Mouse (Mus musculus) megakaryocyte, adult 5-6 weeks (primary cell): Measurements from ENCODE around the gene Pnpla7. TPM values are rescaled to one million over a fixed set of nuclear protein-coding genes. Genes with fewer than 3 reads are reported as not detected.
A peak's percentile ranks its signal among the peaks of the same experiment; 100 is the strongest.

Experiments
- ATAC-seq: 2 replicates; pipeline ENCODE4 v1.8.0; 2016; ENCODE audit warnings: mild to moderate bottlenecking, inconsistent platforms; ENCODE audit not compliant: poor library complexity, severe bottlenecking
- total RNA-seq, 2 experiments: library from RNA; stranded (forward) in 1 of 2; stranded (reverse) in 1 of 2; fragments of 153-499, 151-499 nt in 1 of 2; fragments of 221-1000, 200-1000 nt in 1 of 2; gene quantifications; 2 replicates each; pipeline versions ENCODE4 v1.2.3 to v1.2.4; 2015 to 2017

Gene Pnpla7
- total RNA-seq (2015): 43.7 and 55.6 TPM in 2 replicates
- total RNA-seq (2017): 38.3 and 38.5 TPM in 2 replicates

DNA sequence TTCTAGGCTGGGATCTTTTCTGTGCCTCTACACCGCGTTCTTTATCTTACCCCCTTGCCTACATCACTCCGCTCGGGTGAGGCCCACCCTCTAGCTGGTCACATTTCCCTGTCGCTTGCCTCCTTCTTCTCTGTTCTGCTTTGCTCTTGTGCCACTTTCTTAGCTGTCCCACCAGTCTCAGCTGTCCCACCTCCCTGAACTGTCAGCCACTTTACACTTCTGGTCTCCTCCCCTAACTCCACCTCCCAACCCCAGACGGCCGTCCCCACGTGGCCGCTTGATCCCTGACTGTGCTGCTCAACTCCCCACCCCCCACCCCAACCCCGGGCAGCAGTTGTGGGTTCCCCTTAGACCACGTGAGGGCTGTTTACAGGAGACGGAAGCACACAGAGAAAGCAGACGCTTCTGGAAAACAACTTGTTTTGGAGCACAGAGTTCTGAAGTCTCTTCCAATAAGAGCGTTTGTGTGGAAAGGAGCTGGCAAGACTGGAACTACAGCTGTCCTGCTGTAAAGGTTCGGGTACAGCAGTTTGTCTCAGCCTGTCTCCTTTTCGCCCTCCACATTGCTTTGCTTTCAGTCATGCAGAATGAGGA is at the start of gene Pnpla7:
Gene Pnpla7, plus strand, starts transcription at position 330 of the 594 bp plus-strand sequence.
- peak; percentile 63 for ATAC-seq

DNA sequence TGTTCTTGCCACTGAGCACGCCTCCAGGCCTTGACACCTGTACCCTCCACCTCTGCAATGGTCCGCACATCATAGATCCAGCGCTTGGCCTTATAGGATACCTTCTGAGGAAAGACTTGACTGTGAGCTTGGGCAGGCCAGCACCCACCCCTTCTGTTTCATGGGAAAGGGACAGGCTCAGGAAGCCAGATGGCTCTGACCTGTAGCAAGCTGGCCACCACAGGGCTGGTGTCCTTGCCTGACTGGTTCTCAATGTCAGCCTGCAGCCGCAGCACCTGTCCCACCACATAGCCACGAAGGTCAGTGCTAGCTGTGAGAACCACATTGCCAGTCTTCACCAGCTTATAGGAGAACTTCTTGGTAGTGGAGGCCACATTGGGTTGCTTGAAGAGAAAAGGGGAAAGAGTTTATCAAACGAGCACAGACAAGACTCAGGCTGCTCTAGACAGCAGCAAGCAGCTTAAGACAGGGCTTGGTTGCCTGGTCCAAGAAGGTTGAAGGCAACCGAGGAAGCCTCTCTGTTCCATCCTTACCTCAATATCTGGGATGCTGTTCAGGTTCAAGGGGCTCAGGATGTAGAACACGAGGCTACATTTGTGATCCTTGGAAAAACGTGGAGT is 49.4 kb upstream of the Pnpla7 start:
- no peak for ATAC-seq

DNA sequence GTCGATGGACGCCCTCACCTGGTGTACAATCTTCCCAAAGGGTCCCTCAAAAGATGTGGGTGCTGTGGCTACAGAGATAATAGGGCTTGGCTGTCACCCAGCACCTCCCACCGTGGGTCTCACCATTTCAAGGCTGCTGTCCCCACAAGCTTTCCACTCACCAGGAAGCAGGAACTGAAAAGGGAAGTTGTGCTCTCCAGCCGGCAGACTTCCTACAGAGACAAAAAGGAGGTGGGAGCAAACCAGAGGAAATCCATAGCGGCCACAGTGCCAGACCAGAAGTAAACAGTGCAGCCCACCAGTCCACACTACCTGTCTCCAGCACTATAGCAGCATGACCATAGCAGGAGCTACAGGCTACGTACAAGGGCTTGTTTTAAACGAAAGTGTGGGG is 48.9 kb upstream of the Pnpla7 start:
- ATAC-seq: peak; percentile 67

GRCm38 (mm10) chr2:24927810-24928479 is 47.9 kb upstream of the Pnpla7 start:
- ATAC-seq: no peak

- ATAC-seq: no peak
These were observed 46.7 kb upstream of the Pnpla7 start for GRCm38 (mm10) chr2:24929119-24929518.

GRCm38 (mm10) chr2:24929593-24929992 is 46.2 kb upstream of the Pnpla7 start:
- ATAC-seq: no peak

DNA sequence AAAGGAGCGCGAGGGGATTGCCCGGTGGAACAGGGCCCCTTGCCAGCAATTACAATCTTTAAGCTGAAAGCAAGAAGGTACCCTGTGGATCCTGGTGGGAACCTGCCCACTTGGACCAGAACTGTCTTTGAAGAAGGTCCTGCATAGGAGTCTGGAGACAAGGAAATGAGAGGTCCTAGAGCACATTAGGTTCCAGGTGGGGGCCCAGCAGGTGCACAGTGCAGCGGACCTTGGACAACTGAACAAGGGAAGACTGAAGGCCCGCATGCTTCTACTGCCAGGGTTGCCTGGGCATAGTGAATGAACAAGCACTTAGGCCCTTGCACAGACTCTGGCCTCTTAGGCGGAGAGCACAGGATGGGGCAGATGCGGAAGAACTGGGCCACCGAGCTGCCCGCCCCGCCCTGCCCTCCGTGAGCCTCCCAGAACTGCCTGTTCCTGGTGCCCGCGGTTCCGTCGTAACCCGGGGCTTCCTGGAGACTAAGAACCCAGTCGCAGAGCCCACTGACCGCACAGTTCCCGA is 41.3 kb upstream of the Pnpla7 start:
- ATAC-seq: peak; percentile 64

- peak; percentile 90 for ATAC-seq
These were observed 40.6 kb upstream of the Pnpla7 start, which contains the start of gene Arrdc1 for GRCm38 (mm10) chr2:24935057-24935796. TSS of gene Arrdc1 (minus strand) at chr2:24935252.

DNA sequence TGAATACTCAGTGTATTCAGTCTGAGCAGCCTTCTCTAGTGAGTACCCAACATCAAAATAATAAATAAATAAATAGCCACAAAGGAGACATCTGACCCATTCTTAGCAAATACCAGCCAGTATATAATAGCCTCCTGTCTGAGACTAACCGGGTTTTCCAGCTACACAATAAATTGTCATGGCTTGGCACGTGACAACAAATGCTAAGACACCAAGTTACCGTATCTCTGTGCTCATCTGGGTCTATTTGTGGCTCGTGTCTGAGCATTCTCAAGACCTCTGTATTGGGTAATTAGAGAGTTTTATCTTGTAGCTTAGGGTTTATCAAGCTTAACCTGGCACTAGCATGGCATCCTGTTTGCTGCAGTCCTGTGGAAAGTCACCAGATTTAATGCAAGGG is 33.7 kb upstream of the Pnpla7 start:
- no peak for ATAC-seq

- ATAC-seq: 0 out of 2 replicates have a peak, but pooled peaks have one; percentile 52
These were observed 31.5 kb upstream of the Pnpla7 start for GRCm38 (mm10) chr2:24944304-24944703.

- peak; percentile 100 for ATAC-seq
These were observed 26.2 kb upstream of the Pnpla7 start, which contains the start of gene Zmynd19 for GRCm38 (mm10) chr2:24949421-24950188. TSS of gene Zmynd19 (plus strand) at chr2:24949792.

DNA sequence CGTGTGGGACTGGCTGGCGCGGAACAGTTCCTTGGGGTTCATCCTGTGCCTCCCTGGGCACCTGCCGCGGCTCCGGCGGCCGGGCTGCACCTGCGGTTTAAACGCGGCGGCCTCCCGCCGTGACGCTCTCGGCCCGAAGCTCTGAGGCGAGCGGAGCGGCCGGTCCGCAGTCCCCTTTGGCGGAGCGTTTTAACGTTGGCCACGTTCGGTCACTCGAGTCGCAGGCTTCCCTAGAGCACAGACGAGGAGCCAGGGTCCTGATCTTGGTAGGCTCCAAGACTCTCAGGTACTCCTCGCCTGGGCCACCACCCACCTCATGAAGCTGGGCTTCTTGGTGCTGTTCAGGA is 25.7 kb upstream of the Pnpla7 start:
- ATAC-seq: peak; percentile 30; the same call in 1 of the 2 replicates

- no peak for ATAC-seq
These were observed 23.2 kb upstream of the Pnpla7 start for GRCm38 (mm10) chr2:24952537-24953055.

DNA sequence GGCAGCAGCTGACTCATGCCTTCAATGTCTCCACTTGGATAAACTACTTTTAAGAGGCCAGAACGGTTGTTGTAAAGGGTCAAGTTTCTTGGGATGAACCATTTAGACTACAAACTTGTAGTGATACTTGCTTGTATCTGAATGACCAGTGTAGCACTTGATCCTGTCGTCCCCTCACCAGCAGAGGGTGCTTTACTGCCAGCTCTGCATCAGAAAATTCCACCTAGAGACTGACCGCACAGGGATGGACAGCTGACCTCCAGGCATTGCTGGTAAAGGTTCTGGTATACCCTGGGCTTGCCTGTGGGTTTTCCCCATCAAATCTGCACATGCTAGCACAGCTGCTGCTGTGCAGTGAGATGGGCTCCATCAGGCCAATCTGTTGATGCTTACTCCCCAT is 14.9 kb upstream of the Pnpla7 start:
- no peak for ATAC-seq

GRCm38 (mm10) chr2:24962304-24963000 is 13.4 kb upstream of the Pnpla7 start, which contains the start of gene Dph7:
TSS of gene Dph7 (plus strand) at chr2:24962400.
- ATAC-seq: peak; percentile 100

- no peak for ATAC-seq
These were observed 5.4 kb upstream of the Pnpla7 start for GRCm38 (mm10) chr2:24970386-24970785.

GRCm38 (mm10) chr2:24974452-24974851 is 1.4 kb upstream of the Pnpla7 start:
- peak; percentile 3; the same call in 1 of the 2 replicates for ATAC-seq

DNA sequence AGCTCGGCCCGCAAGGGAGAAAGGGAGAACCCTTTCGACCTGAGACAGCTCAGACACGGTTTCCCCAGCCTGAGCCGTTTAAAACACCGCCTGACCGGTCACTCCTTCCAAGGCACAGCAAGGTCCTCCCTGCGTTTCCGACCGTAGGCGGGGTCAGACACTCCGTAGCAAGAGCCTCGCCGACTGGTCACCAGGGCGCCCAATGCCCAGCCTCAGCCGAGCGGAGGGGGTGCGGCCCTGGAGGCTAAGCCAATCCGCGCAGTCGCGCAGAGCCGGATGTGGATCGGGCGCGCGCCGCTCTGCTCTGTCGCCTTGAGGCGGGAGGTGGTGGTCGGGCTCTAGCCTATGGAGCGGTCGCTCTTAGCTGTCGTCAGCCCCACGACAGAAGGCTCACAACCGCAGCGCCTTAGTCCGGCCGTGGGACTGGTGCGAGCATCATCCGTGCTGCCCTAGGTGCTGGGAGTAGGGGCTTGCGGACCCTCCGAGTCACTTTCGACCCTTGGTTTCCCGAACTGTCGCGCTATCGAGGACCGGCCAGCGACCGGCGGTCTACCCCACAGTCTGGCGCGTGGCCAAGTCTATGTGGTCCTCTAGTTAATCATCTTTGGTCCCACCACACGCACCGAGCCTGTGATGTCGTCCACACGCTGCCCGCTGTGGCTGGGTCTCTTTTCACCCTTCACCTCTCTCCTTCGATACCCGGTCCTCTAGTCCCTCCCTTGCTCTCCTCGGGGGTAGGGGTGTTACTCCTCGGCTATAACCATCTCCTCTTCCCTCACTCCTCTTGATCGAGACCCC is 728 bp upstream of the Pnpla7 start, which contains the start of gene Mrpl41:
Gene Mrpl41, minus strand, starts transcription at position 193 of the 798 bp plus-strand sequence.
- peak; percentile 77 for ATAC-seq
